Mouse (Mus musculus) liver, embryonic 11.5 days (tissue): ENCODE data around the gene Papss1. TPM values are rescaled to one million over a fixed set of nuclear protein-coding genes. Genes with fewer than 3 reads are reported as not detected.

Experiments
- ATAC-seq: fragments of 200-750 bp; cut with Nextera tagmentation; replicated peaks from 2 replicates; pipeline ENCODE4 v1.8.0; 2017; ENCODE audit warnings: moderate number of reproducible peaks, mild to moderate bottlenecking, moderate TSS enrichment, moderate library complexity; ENCODE audit not compliant: low FRiP score
- DNase-seq: peaks from one replicate; pipeline ENCODE4 v3.0.0-alpha.2; 2017; ENCODE audit warnings: low spot score
- H3K27ac ChIP-seq: fragments of 300-500 bp; sonication (generic); 2 replicates; pipeline ENCODE4 v1.5.1; 2014; ENCODE audit warnings: mild to moderate bottlenecking, low read depth, low read length, control low read depth
- H3K27me3 ChIP-seq: fragments of 300-500 bp; sonication (generic); replicated peaks from 2 replicates; pipeline ENCODE4 v1.6.1; 2014; ENCODE audit warnings: low read length, mixed read lengths; ENCODE audit not compliant: control insufficient read depth, insufficient read depth
- H3K36me3 ChIP-seq: fragments of 300-500 bp; sonication (generic); 2 replicates; pipeline ENCODE4 v1.6.1; 2014; ENCODE audit warnings: mild to moderate bottlenecking, low read length, moderate library complexity, mixed read lengths; ENCODE audit not compliant: control insufficient read depth, insufficient read depth
- H3K4me1 ChIP-seq: fragments of 300-500 bp; sonication (generic); replicated peaks from 2 replicates; pipeline ENCODE4 v1.6.1; 2014; ENCODE audit warnings: low read length, mixed read lengths; ENCODE audit not compliant: control insufficient read depth, insufficient read depth
- H3K4me2 ChIP-seq: fragments of 300-500 bp; sonication (generic); 2 replicates; pipeline ENCODE4 v1.6.1; 2014; ENCODE audit warnings: mild to moderate bottlenecking, control low read depth, moderate library complexity
- H3K4me3 ChIP-seq: fragments of 300-500 bp; sonication (generic); 2 replicates; pipeline ENCODE4 v1.5.1; 2014; ENCODE audit warnings: low read depth, low read length, control low read depth
- H3K9ac ChIP-seq: fragments of 300-500 bp; sonication (generic); 2 replicates; pipeline ENCODE4 v1.6.1; 2014; ENCODE audit warnings: low read depth, low read length, control low read depth
- H3K9me3 ChIP-seq: fragments of 300-500 bp; sonication (generic); 2 replicates; pipeline ENCODE4 v1.6.1; 2016; ENCODE audit warnings: low read length, inconsistent platforms, mixed read lengths; ENCODE audit not compliant: control insufficient read depth
- WGBS: fragments of 180-500 bp; shearing (Covaris S2); extraction: QIAGEN DNeasy Blood & Tissue Kit; methylation state at CpG from one replicate; pipeline ENCODE4 v1.1.7; 2014; 5-methylcytosine and 5-hydroxymethylcytosine counted together
- polyA plus RNA-seq: library from polyadenylated mRNA; unstranded; fragments of >200 nt; fragmentation: Nextera tagmentation; extraction: Ambion mirVana; gene quantifications from 2 replicates; pipeline ENCODE4 v1.2.1, GENCODE M21; 2014

Gene Papss1
- polyA plus RNA-seq, 1 experiment from 2014 or later, result 27.5 TPM

DNA sequence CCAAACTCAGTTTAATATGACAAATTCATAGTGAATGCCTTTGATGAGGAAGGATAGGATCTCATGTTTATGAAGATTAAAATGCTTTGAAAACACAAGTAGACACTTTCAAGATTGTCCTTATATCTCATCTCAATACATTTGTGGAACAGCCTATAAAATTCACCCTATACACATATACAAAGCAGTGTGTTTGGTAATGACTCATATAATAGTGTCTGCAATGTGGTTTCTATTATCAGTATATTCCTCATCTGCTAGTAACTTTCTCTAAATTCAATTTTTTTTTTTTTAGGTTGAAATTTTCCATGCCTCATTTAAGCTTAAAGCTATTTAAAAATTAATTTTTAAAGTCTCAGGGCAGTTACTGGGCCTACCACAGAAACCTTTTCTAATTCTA, 95.6 kb downstream of the Papss1 start:
- H3K4me1 ChIP-seq, result no peaks in the 10 kb centered on the region
- ATAC-seq, result no peak
- no peak overlapping the region for H3K9ac ChIP-seq

DNA sequence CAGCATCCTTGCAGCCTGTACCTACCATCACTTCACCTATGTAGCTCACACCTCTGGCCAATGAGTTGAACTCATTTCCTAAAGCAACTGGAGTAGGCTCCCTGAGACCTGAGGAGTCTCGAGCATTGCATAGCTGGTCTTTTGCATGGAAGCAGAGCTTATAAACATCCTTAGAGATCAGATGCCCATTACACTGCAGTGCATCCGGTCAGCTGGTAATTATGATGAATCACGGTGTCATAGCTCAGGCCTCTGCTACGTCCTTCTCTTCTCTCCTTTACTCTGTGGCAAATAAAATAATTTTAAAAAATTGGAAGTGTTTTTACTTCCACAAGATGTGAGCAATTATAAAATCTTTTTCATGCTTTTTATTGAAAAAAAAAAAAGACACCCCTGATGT, 96.1 kb downstream of the Papss1 start:
- H3K36me3 ChIP-seq, result no peaks in the 10 kb centered on the region
- no peak for DNase-seq
- no peaks in the 10 kb centered on the region for H3K9me3 ChIP-seq
- ATAC-seq, result no peak
- H3K4me1 ChIP-seq, result no peaks in the 10 kb centered on the region
- WGBS, result 70% methylated on average over 4 of the region's 4 CpGs
- H3K27me3 ChIP-seq, result no peaks in the 10 kb centered on the region
- H3K4me2 ChIP-seq, result no peak overlapping the region
- no peak overlapping the region for H3K27ac ChIP-seq
- no peak overlapping the region for H3K4me3 ChIP-seq
- H3K9ac ChIP-seq, result no peak overlapping the region

More for the DNA sequence above, 95.6 kb downstream of the Papss1 start:
- Histone ChIP-seq H3K36me3 (no peaks in the 10 kb centered on the region), H3K4me2 (no peak overlapping the region), H3K27ac (no peak overlapping the region), H3K4me3 (no peak overlapping the region), H3K9me3 (no peaks in the 10 kb centered on the region), H3K27me3 (no peaks in the 10 kb centered on the region)
- DNase-seq, result no peak

- Histone ChIP-seq H3K27me3 (no peaks in the 10 kb centered on the region), H3K27ac (no peak overlapping the region), H3K4me1 (no peaks in the 10 kb centered on the region), H3K36me3 (no peaks in the 10 kb centered on the region), H3K9ac (no peak overlapping the region), H3K4me3 (no peak overlapping the region), H3K4me2 (no peak overlapping the region), H3K9me3 (no peaks in the 10 kb centered on the region)
- ATAC-seq, result no peak
- WGBS, result 79% methylated on average over 5 of the region's 5 CpGs
- no peak for DNase-seq
These were observed 98.1 kb downstream of the Papss1 start for GRCm38 (mm10) chr3:131662589-131663148.

- Histone ChIP-seq H3K4me1 (no peaks in the 10 kb centered on the region), H3K9ac (no peak overlapping the region), H3K27me3 (no peaks in the 10 kb centered on the region), H3K4me3 (no peak overlapping the region), H3K36me3 (no peaks in the 10 kb centered on the region), H3K9me3 (no peaks in the 10 kb centered on the region), H3K27ac (no peak overlapping the region), H3K4me2 (no peak overlapping the region)
- 59% methylated on average over 1 of the region's 1 CpGs for WGBS
- DNase-seq (no peak), ATAC-seq (no peak)
These were observed 105.3 kb downstream of the Papss1 start for GRCm38 (mm10) chr3:131669910-131670309.

DNA sequence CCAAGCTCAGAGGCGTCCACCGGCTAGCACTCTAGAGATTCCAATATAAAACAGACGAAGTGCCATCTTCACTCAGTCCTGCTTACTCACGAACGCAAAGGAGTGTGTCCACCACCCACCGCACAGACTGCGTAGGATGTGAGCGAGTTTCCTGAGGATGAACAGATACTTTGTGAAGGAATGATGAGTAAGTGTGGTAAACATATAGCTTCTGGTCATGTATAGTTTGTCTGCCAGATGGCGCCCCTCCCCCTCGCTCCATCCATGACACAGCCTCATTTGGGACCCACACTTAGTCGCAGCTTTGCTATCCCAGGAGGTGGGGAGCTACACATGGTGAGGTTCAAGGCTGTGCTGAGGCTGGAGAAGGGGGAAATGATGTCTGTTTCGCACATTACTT, 121.5 kb downstream of the Papss1 start:
- DNase-seq, result no peak
- H3K9me3 ChIP-seq, result no peaks in the 10 kb centered on the region
- H3K4me1 ChIP-seq, result no peaks in the 10 kb centered on the region
- H3K9ac ChIP-seq, result no peak overlapping the region
- H3K4me2 ChIP-seq, result no peak overlapping the region
- ATAC-seq, result no peak
- no peak overlapping the region for H3K4me3 ChIP-seq
- no peaks in the 10 kb centered on the region for H3K36me3 ChIP-seq
- H3K27me3 ChIP-seq, result no peaks in the 10 kb centered on the region
- no peak overlapping the region for H3K27ac ChIP-seq
- WGBS, result 84% methylated on average over 12 of the region's 12 CpGs

GRCm38 (mm10) chr3:131689949-131690348, 125.4 kb downstream of the Papss1 start:
- H3K4me1 ChIP-seq, result no peaks in the 10 kb centered on the region
- 89% methylated on average over 11 of the region's 11 CpGs for WGBS

DNA sequence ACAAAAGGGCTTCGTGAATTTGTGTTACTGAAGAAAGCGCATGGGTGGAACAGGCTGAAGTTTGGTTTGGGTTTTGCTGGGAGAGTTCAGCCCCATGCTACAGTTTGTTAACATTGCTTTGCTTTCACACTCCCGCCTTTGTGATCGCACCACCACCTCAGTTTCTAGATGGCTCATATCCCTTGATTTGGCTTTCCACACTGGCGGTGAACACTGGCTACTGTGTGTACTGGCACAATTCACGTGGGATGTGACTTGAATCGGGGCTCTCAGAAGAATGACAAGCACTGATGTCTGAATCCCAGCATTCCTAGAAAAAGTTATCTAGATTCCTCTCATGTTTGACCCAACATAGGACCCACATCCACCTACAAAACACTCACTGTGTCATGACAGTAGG, 126.0 kb downstream of the Papss1 start:
- Histone ChIP-seq H3K4me1 (no peaks in the 10 kb centered on the region), H3K4me2 (no peak overlapping the region), H3K9ac (no peak overlapping the region), H3K36me3 (no peaks in the 10 kb centered on the region), H3K9me3 (no peaks in the 10 kb centered on the region), H3K4me3 (no peak overlapping the region), H3K27ac (no peak overlapping the region), H3K27me3 (no peaks in the 10 kb centered on the region)
- ATAC-seq, result no peak
- DNase-seq, result no peak
- 81% methylated on average over 7 of the region's 7 CpGs for WGBS

More at GRCm38 (mm10) chr3:131689949-131690348, 125.4 kb downstream of the Papss1 start:
- Histone ChIP-seq H3K4me3 (no peak overlapping the region), H3K9me3 (no peaks in the 10 kb centered on the region), H3K27me3 (no peaks in the 10 kb centered on the region), H3K36me3 (no peaks in the 10 kb centered on the region), H3K9ac (no peak overlapping the region), H3K27ac (no peak overlapping the region), H3K4me2 (no peak overlapping the region)
- ATAC-seq, result no peak
- DNase-seq, result no peak

DNA sequence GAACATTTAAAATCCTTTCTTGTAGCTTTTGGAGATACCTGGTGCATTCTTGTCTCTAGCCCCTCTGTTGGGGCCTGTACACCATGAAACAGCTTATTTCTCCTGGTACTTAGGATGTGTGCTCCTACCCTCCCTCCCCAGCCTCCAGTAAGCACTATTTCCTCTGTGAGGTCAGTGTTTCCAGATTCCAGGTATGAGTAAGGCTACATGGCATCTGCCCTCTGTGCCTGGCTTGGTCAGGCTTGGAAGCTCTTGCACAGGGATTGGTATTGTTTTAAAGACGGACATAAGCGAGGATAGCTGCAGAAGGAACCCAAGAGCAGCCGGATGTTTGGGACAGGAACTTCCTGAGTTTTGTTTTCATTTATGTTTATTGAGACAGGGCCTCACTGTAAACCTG, 126.6 kb downstream of the Papss1 start:
- DNase-seq, result no peak
- ATAC-seq, result no peak

More for the DNA sequence above, 126.6 kb downstream of the Papss1 start:
- Histone ChIP-seq H3K9ac (no peak overlapping the region), H3K36me3 (no peaks in the 10 kb centered on the region), H3K4me1 (no peaks in the 10 kb centered on the region), H3K4me3 (no peak overlapping the region), H3K9me3 (no peaks in the 10 kb centered on the region), H3K4me2 (no peak overlapping the region), H3K27ac (no peak overlapping the region), H3K27me3 (no peaks in the 10 kb centered on the region)
- WGBS, result 76% methylated on average over 3 of the region's 3 CpGs
